Mouse (Mus musculus): ENCODE measurements around the gene 4930404H24Rik.

Gene 4930404H24Rik

GRCm38 (mm10) chr2:153509211-153510029, 16.8 kb downstream of the 4930404H24Rik start:
- no peak for DNase-seq (ENCODE audit: low read depth in 1 of 2, low spot score in 2 of 2)

GRCm38 (mm10) chr2:153510136-153510535, 17.5 kb downstream of the 4930404H24Rik start:
- DNase-seq (ENCODE audit: low read depth in 1 of 2, low spot score in 2 of 2) = no peak

- no peak for DNase-seq (ENCODE audit: low read depth in 1 of 2, low spot score in 2 of 2)
These were observed 19.0 kb downstream of the 4930404H24Rik start for GRCm38 (mm10) chr2:153511562-153511961.

GRCm38 (mm10) chr2:153512416-153513323, 20.1 kb downstream of the 4930404H24Rik start:
- no peak for DNase-seq (ENCODE audit: low read depth in 1 of 2, low spot score in 2 of 2)

GRCm38 (mm10) chr2:153513983-153514382, 21.4 kb downstream of the 4930404H24Rik start:
- no peak for DNase-seq (ENCODE audit: low read depth in 1 of 2, low spot score in 2 of 2)

GRCm38 (mm10) chr2:153514497-153515380, 22.1 kb downstream of the 4930404H24Rik start:
- no peak for DNase-seq (ENCODE audit: low read depth in 1 of 2, low spot score in 2 of 2)

- DNase-seq (ENCODE audit: low read depth in 1 of 2, low spot score in 2 of 2) = no peak
These were observed 23.0 kb downstream of the 4930404H24Rik start for GRCm38 (mm10) chr2:153515582-153515981.

- DNase-seq (ENCODE audit: low read depth in 1 of 2, low spot score in 2 of 2) = no peak
These were observed 24.4 kb downstream of the 4930404H24Rik start for GRCm38 (mm10) chr2:153516961-153517360.

- no peak for DNase-seq (ENCODE audit: low read depth in 1 of 2, low spot score in 2 of 2)
These were observed 27.5 kb downstream of the 4930404H24Rik start for GRCm38 (mm10) chr2:153520057-153520456.

- DNase-seq (ENCODE audit: low read depth in 1 of 2, low spot score in 2 of 2) = no peak
These were observed 29.7 kb downstream of the 4930404H24Rik start for GRCm38 (mm10) chr2:153522270-153522669.

- no peak for DNase-seq (ENCODE audit: low read depth in 1 of 2, low spot score in 2 of 2)
These were observed 30.6 kb downstream of the 4930404H24Rik start for GRCm38 (mm10) chr2:153523143-153523542.

GRCm38 (mm10) chr2:153523656-153524055, 31.1 kb downstream of the 4930404H24Rik start:
- DNase-seq (ENCODE audit: low read depth in 1 of 2, low spot score in 2 of 2) = no peak

GRCm38 (mm10) chr2:153524727-153525126, 32.1 kb downstream of the 4930404H24Rik start:
- no peak for DNase-seq (ENCODE audit: low read depth in 1 of 2, low spot score in 2 of 2)

GRCm38 (mm10) chr2:153525906-153526311, 33.3 kb downstream of the 4930404H24Rik start:
- DNase-seq (ENCODE audit: low read depth in 1 of 2, low spot score in 2 of 2) = no peak

GRCm38 (mm10) chr2:153526850-153527530, 34.4 kb downstream of the 4930404H24Rik start:
- DNase-seq (ENCODE audit: low read depth in 1 of 2, low spot score in 2 of 2) = no peak

GRCm38 (mm10) chr2:153527580-153528531, 35.3 kb downstream of the 4930404H24Rik start:
- DNase-seq (ENCODE audit: low read depth in 1 of 2, low spot score in 2 of 2) = no peak

GRCm38 (mm10) chr2:153528571-153529364, 36.2 kb downstream of the 4930404H24Rik start:
- no peak for DNase-seq (ENCODE audit: low read depth in 1 of 2, low spot score in 2 of 2)

GRCm38 (mm10) chr2:153529365-153529781, 36.8 kb downstream of the 4930404H24Rik start:
- DNase-seq (ENCODE audit: low read depth in 1 of 2, low spot score in 2 of 2) = no peak

Data from monocyte, adult 2 months (primary cell).